Mouse (Mus musculus): ENCODE data around the gene Bhmt2.

- TF ChIP-seq POLR2A (IDR thresholded peaks at IDR 0.05; ENCODE audit: borderline replicate concordance, insufficient read depth, low read length): no peak
- no peak for TF ChIP-seq CTCF (IDR thresholded peaks at IDR 0.05; ENCODE audit: borderline replicate concordance, insufficient read depth, low read depth, low read length)
Measured at GRCm38 (mm10) chr13:93636561-93636960, 37.5 kb downstream of the Bhmt2 start.
